Mouse (Mus musculus) MEL (cell line): ENCODE results near the gene Pdlim5. TPM values are rescaled to one million over a fixed set of nuclear protein-coding genes. Genes with fewer than 3 reads are reported as not detected.

ENCODE experiments used
- DNase-seq: peaks from one replicate; pipeline ENCODE4 v3.0.0; 2011; ENCODE audit warnings: low read depth, low spot score
- H3K27ac ChIP-seq: 2 replicates; pipeline ENCODE4 v1.5.1; 2012; ENCODE audit warnings: low read depth, mild to moderate bottlenecking, control low read depth, low read length, moderate library complexity; ENCODE audit not compliant: control insufficient read depth
- H3K27me3 ChIP-seq, 2 experiments: fragments of 150-350 bp in 1 of 2; sonication (generic) in 1 of 2; 2 replicates each; pipeline ENCODE4 v1.6.1; 2012; ENCODE audit warnings: low read length in 2 of 2, mild to moderate bottlenecking in 2 of 2, improper control_type of control experiment in 1 of 2, moderate library complexity in 1 of 2; ENCODE audit not compliant: insufficient read depth in 2 of 2, control insufficient read depth in 1 of 2
- H3K36me3 ChIP-seq, 2 experiments: 2 replicates each; pipeline ENCODE4 v1.6.1; 2012 to 2014; ENCODE audit warnings: low read length in 2 of 2, improper control_type of control experiment in 1 of 2, inconsistent platforms in 1 of 2, mild to moderate bottlenecking in 1 of 2; ENCODE audit not compliant: insufficient read depth in 2 of 2, control insufficient read depth in 1 of 2
- H3K4me1 ChIP-seq, 2 experiments: fragments of 150-350 bp in 1 of 2; sonication (generic) in 1 of 2; 2 replicates each; pipeline ENCODE4 v1.6.1; 2012; ENCODE audit warnings: low read length in 2 of 2, improper control_type of control experiment in 1 of 2, mild to moderate bottlenecking in 1 of 2; ENCODE audit not compliant: insufficient read depth in 2 of 2, control insufficient read depth in 1 of 2
- H3K4me3 ChIP-seq, 2 experiments: fragments of 150-350 bp in 1 of 2; sonication (generic) in 1 of 2; 2 replicates each; pipeline ENCODE4 v1.5.1; 2012; ENCODE audit warnings: low read depth in 2 of 2, low read length in 2 of 2, mild to moderate bottlenecking in 2 of 2, moderate library complexity in 2 of 2, control low read depth in 1 of 2, improper control_type of control experiment in 1 of 2; ENCODE audit not compliant: control insufficient read depth in 1 of 2, insufficient read depth in 1 of 2
- H3K79me2 ChIP-seq: 2 replicates; pipeline ENCODE4 v1.6.1; 2012; ENCODE audit warnings: mild to moderate bottlenecking, low read length, moderate library complexity; ENCODE audit not compliant: control insufficient read depth, poor library complexity, insufficient read depth
- H3K9ac ChIP-seq: 2 replicates; pipeline ENCODE4 v1.6.1; 2012; ENCODE audit warnings: low read depth, mild to moderate bottlenecking, control low read depth, low read length, moderate library complexity; ENCODE audit not compliant: control insufficient read depth, poor library complexity, severe bottlenecking
- H3K9me3 ChIP-seq: fragments of 150-350 bp; sonication (generic); replicated peaks from 2 replicates; pipeline ENCODE4 v1.6.1; 2012; ENCODE audit warnings: mild to moderate bottlenecking, low read length, improper control_type of control experiment, moderate library complexity; ENCODE audit not compliant: insufficient read depth
- BHLHE40 ChIP-seq: IDR thresholded peaks from 2 replicates; pipeline ENCODE4 v1.6.1; 2012; ENCODE audit warnings: low read depth, mild to moderate bottlenecking, inconsistent platforms, low read length, improper control_type of control experiment, borderline replicate concordance
- E2F4 ChIP-seq: IDR thresholded peaks from 2 replicates; pipeline ENCODE4 v1.6.1; 2011; ENCODE audit warnings: low read depth, low read length, improper control_type of control experiment, borderline replicate concordance
- ELF1 ChIP-seq: IDR thresholded peaks from 2 replicates; pipeline ENCODE4 v1.6.1; 2014; ENCODE audit warnings: low read depth, mild to moderate bottlenecking, inconsistent platforms, low read length, improper control_type of control experiment, moderate library complexity
- GATA1 ChIP-seq: IDR thresholded peaks from 2 replicates; pipeline ENCODE4 v1.6.1; 2011; ENCODE audit warnings: low read depth, low read length, improper control_type of control experiment
- HCFC1 ChIP-seq: IDR thresholded peaks from 2 replicates; pipeline ENCODE4 v1.6.1; 2012; ENCODE audit warnings: low read depth, mild to moderate bottlenecking, inconsistent platforms, low read length, improper control_type of control experiment, moderate library complexity
- JUND ChIP-seq: IDR thresholded peaks from 2 replicates; pipeline ENCODE4 v1.6.1; 2011; ENCODE audit warnings: low read depth, mild to moderate bottlenecking, improper control_type of control experiment, low read length
- KAT2A ChIP-seq: conservative IDR thresholded peaks from 2 replicates; pipeline ENCODE4 v1.6.1; 2012; ENCODE audit warnings: low read depth, low read length, improper control_type of control experiment, inconsistent platforms
- MAFK ChIP-seq: IDR thresholded peaks from 2 replicates; pipeline ENCODE4 v1.6.1; 2011; ENCODE audit warnings: low read depth, mild to moderate bottlenecking, low read length, improper control_type of control experiment, borderline replicate concordance
- MAX ChIP-seq: IDR thresholded peaks from 2 replicates; pipeline ENCODE4 v1.6.1; 2011; ENCODE audit warnings: low read length, improper control_type of control experiment
- MAZ ChIP-seq: IDR thresholded peaks from 2 replicates; pipeline ENCODE4 v1.6.1; 2012; ENCODE audit warnings: low read depth, mild to moderate bottlenecking, inconsistent platforms, low read length, improper control_type of control experiment
- MXI1 ChIP-seq: IDR thresholded peaks from 2 replicates; pipeline ENCODE4 v1.6.1; 2011; ENCODE audit warnings: mild to moderate bottlenecking, low read depth, low read length, improper control_type of control experiment
- MYB ChIP-seq: IDR thresholded peaks from 2 replicates; pipeline ENCODE4 v1.6.1; 2011; ENCODE audit warnings: mild to moderate bottlenecking, low read depth, low read length, improper control_type of control experiment
- MYC ChIP-seq: IDR thresholded peaks from 2 replicates; pipeline ENCODE4 v1.6.1; 2011; ENCODE audit warnings: low read depth, mild to moderate bottlenecking, low read length, improper control_type of control experiment, moderate library complexity
- NELFE ChIP-seq: IDR thresholded peaks from 2 replicates; pipeline ENCODE4 v1.6.1; 2011; ENCODE audit warnings: low read depth, low read length, improper control_type of control experiment
- NRF1 ChIP-seq: IDR thresholded peaks from 2 replicates; pipeline ENCODE4 v1.6.1; 2014; ENCODE audit warnings: low read depth, mild to moderate bottlenecking, inconsistent platforms, low read length, improper control_type of control experiment, moderate library complexity; ENCODE audit not compliant: poor library complexity, insufficient read depth, severe bottlenecking
- POLR2A ChIP-seq, 2 experiments: IDR thresholded peaks; 2 replicates each; pipeline ENCODE4 v1.6.1; 2011 to 2012; ENCODE audit warnings: low read length in 2 of 2, mild to moderate bottlenecking in 2 of 2, control low read depth in 1 of 2, improper control_type of control experiment in 1 of 2, low read depth in 1 of 2, moderate library complexity in 1 of 2; ENCODE audit not compliant: control insufficient read depth in 1 of 2, insufficient read depth in 1 of 2, poor library complexity in 1 of 2
- SMC3 ChIP-seq: IDR thresholded peaks from 2 replicates; pipeline ENCODE4 v1.6.1; 2011; ENCODE audit warnings: low read depth, low read length, improper control_type of control experiment
- TAL1 ChIP-seq: IDR thresholded peaks from 2 replicates; pipeline ENCODE4 v1.6.1; 2012; ENCODE audit warnings: mild to moderate bottlenecking, inconsistent platforms, low read length, moderate library complexity, mixed read lengths
- TBP ChIP-seq: IDR thresholded peaks from 2 replicates; pipeline ENCODE4 v1.8.0; 2011; ENCODE audit warnings: low read depth, low read length, improper control_type of control experiment
- USF2 ChIP-seq, 2 experiments: IDR thresholded peaks; 2 replicates each; pipeline ENCODE4 v1.6.1; 2011 to 2012; ENCODE audit warnings: improper control_type of control experiment in 2 of 2, low read length in 2 of 2, borderline replicate concordance in 1 of 2, inconsistent platforms in 1 of 2, low read depth in 1 of 2, mild to moderate bottlenecking in 1 of 2; ENCODE audit not compliant: insufficient read depth in 1 of 2
- ZNF384 ChIP-seq: IDR thresholded peaks from 2 replicates; pipeline ENCODE4 v1.6.1; 2012; ENCODE audit warnings: low read depth, mild to moderate bottlenecking, inconsistent platforms, low read length, improper control_type of control experiment
- polyA plus RNA-seq, 2 experiments: library from polyadenylated mRNA; stranded (reverse) in 1 of 2; unstranded in 1 of 2; fragments of >175 nt in 1 of 2; fragments of >200 nt in 1 of 2; gene quantifications; 2 replicates each; pipeline versions ENCODE4 v1.2.1 to v1.2.4; 2012; ENCODE audit warnings: low replicate concordance in 2 of 2, low read depth in 1 of 2; ENCODE audit not compliant: insufficient read length in 2 of 2, insufficient read depth in 1 of 2, missing spikeins in 1 of 2
- total RNA-seq: library from RNA; depleted of rRNA; stranded (reverse); fragments of 300-350 nt; gene quantifications from 2 replicates; pipeline ENCODE4 v1.2.3, GENCODE M21; 2012

Pdlim5 gene
- total and polyA plus RNA-seq, 3 experiments: 8.7 to 9.9 TPM; not detected in 1

- no peaks in the 10 kb centered on the region for H3K9me3 ChIP-seq
- no peak overlapping the region for H3K27ac ChIP-seq
- H3K4me3 ChIP-seq: no peak overlapping the region
- H3K36me3 ChIP-seq: no peaks in the 10 kb centered on the region
- no peak overlapping the region for H3K9ac ChIP-seq
- TF ChIP-seq MAFK (no peak), KAT2A (no peak), BHLHE40 (no peak), POLR2A (IDR thresholded peaks at IDR 0.05; ENCODE audit: control insufficient read depth in 1 of 2, insufficient read depth in 1 of 2, low read depth in 1 of 2, low read length in 2 of 2, poor library complexity in 1 of 2) (no peak), USF2 (IDR thresholded peaks at IDR 0.05; ENCODE audit: borderline replicate concordance in 1 of 2, insufficient read depth in 1 of 2, low read depth in 1 of 2, low read length in 2 of 2) (no peak), TAL1 (no peak), SMC3 (no peak), MYB (no peak), MYC (no peak), JUND (no peak), HCFC1 (no peak), MXI1 (no peak), ZNF384 (no peak), NELFE (no peak), ELF1 (no peak), NRF1 (no peak), MAZ (no peak), E2F4 (no peak)
- TF ChIP-seq, all 39 proteins: peak for 0
- H3K4me1 ChIP-seq: no peaks in the 10 kb centered on the region
- DNase-seq: no peak
- no peaks in the 10 kb centered on the region; a peak in 2 of 4 replicates for H3K27me3 ChIP-seq
- no peaks in the 10 kb centered on the region for H3K79me2 ChIP-seq
Observed at GRCm38 (mm10) chr3:142422229-142422628, 26.7 kb upstream of the Pdlim5 start.

- TF ChIP-seq MAX (no peak), TBP (no peak), SMC3 (no peak), GATA1 (no peak)
- Histone ChIP-seq H3K4me3 (no peak overlapping the region), H3K9ac (no peak overlapping the region), H3K36me3 (no peaks in the 10 kb centered on the region), H3K27me3 (no peaks in the 10 kb centered on the region; a peak in 1 of 4 replicates), H3K4me1 (no peaks in the 10 kb centered on the region), H3K9me3 (no peaks in the 10 kb centered on the region), H3K27ac (no peak overlapping the region), H3K79me2 (no peaks in the 10 kb centered on the region)
- DNase-seq: no peak
Observed at GRCm38 (mm10) chr3:142421470-142421869, 26.0 kb upstream of the Pdlim5 start.
